Mouse (Mus musculus) adrenal gland, postnatal 14 days (tissue): Measurements from ENCODE around the gene Csgalnact2. TPM values are rescaled to one million over a fixed set of nuclear protein-coding genes. Genes with fewer than 3 reads are reported as not detected.

Experiments
- DNase-seq: peaks from one replicate; pipeline ENCODE4 v3.0.0; 2021; ENCODE audit warnings: mixed read lengths
- microRNA-seq, 2 experiments: library from miRNA; unstranded; fragments of <30 nt; microRNA quantifications; one replicate each; pipeline ENCODE4 v1.2.0; 2021
- total RNA-seq: library from RNA; stranded (reverse); gene quantifications from 2 replicates; pipeline ENCODE4 v1.2.3, GENCODE M21; 2021

Csgalnact2 gene
- total RNA-seq, 1 experiment from 2014 or later, result 17.4 TPM

GRCm38 (mm10) chr6:118074151-118074550 lies 64.8 kb downstream of the Csgalnact2 start:
- no peak for DNase-seq

DNA sequence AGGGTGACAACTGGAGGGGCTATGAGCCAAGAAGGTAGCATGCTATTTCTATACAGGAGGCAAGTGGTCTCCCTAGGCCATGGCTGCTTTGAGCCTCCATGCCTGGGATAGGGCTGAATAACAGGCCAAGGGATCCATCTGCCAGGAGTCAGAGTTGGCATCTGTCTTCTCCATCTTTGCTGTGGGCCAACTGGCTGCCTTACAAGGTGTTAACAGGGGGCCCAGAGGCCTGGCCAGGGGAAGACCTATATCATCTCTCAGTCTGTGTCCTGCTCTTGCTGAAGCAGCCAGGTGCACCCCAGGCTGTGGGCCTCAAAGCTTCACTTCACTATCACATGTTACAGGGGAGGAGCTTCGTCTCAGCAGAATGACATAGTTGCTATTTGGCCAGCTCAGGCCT lies 66.8 kb downstream of the Csgalnact2 start:
- no peak for DNase-seq

GRCm38 (mm10) chr6:118071416-118071815 lies 67.5 kb downstream of the Csgalnact2 start:
- DNase-seq, result no peak

GRCm38 (mm10) chr6:118071013-118071350 lies 68.0 kb downstream of the Csgalnact2 start:
- no peak for DNase-seq

GRCm38 (mm10) chr6:118070321-118071012 lies 68.5 kb downstream of the Csgalnact2 start:
- no peak for DNase-seq

DNA sequence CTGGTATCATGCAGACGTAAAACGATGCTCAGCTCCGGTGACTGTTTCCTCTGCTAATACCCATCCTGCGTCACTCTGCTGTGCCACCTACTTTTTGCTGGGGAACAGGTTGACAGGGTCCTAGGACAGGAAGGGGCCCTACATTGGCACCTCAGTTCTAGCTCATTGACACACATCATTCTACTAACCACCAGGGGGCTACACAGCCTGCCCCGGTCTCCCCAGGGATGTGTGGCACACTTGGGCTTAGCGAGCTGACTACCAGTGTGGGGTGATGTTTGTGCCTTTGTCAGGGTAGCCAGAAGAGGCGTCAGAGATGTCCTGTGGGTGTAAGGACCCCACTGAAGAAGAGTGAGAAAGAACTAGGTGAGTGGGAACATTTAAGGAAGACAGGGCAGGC lies 71.2 kb downstream of the Csgalnact2 start:
- DNase-seq, result no peak

DNA sequence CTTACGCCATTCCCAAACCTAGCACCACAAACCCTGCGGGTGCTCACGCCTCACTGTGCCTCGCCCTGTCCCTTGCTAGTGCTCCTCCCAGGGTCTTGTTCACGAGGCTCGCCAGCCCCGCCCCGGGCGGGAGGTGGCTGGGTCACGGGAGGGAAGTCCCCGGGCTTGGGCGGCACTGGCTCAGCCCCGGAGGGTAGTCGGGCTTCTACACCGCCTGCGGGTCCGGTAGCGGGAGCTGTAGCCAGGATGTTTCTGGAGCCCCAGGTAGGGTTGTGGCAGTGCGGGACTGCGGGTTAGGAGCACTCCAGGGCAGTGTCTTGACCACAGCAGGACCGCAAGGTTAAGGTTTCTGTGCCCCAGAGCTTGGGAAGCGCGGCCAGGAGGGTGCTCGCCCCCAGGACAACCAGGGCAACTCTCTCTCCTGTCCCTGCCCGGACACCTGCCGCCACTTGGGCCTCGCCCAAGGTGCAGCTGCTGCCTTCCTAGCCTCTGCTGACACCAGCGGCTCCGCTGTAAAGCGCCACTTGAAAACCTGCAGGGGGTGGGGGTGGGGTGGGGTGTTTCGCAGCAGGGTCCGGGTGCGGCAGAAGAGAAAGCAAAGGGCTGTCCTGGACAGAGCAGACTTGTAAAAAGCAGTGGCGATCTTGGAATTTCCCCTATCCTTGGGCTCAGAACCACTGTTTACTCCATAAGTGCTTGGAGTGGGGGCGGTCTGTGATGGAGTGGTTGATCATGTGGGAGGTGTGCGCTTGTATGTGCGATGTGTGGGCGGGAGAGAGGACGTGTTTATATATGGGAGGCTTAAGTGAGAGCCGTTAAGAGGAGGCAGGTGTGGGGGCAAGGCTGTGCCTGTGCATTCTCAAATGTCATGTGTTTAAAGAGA lies 72.5 kb downstream of the Csgalnact2 start:
- DNase-seq, result peak; percentile 55

- DNase-seq, result no peak
Observed at GRCm38 (mm10) chr6:118065837-118066198, 73.1 kb downstream of the Csgalnact2 start.

DNA sequence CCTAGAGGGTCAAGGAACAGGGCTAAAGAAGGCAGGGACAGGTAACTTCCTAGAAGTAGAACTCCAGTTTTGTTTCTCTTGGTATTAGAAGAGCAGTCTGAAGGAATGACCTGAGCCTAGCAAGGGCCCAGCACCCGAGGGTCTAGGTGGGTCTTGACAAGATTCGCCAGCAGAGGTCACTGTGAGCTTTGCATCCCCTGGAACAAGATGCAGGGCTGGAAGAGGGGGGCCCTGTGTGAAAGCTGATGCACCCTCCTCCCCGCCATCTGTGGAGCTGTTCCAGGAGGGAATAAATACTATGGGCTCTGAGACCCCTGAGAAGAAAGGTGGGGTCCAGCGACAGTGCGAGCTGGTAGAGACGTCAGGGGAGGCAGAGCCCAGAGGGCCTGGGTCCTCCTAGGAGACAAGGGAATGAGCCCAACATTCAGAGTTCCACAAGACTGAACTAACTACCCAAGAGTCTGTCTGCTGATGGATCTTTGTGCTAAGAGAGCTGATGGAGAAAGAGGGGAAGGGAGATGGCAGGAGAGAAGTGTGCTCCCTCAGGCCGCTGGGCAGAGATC lies 73.9 kb downstream of the Csgalnact2 start:
- DNase-seq, result peak; percentile 56

DNA sequence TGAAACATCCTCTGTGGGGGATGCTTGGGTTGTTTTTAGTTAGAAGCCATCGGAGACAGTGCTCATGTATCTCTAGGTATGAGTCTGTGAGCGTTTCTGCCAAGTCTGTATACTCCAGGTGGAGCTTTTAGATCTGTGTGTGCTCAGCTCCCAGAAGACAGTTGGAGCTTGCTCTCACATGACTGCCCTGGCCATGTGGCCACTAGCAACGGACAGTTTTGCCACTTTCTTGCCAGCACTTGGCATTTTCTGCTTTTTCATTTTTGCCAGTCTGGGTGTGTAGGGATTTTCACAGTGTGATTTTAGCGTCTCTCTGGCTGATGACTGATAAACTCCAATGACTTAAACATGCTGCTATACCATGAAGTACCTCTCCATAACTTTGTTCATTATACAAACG lies 75.7 kb downstream of the Csgalnact2 start:
- no peak for DNase-seq

- DNase-seq, result no peak
Observed at GRCm38 (mm10) chr6:118061266-118061665, 77.7 kb downstream of the Csgalnact2 start.

Small RNAs within 50 kb of the gene (microRNA-seq; reads per million reads assigned to microRNA genes)
- 0 to 0.38 reads per million in 2 experiments for gene Mir7044

Other genes with a start within 250 kb of the Csgalnact2 start
- 385 and 431 TPM in 2 replicates for gene Hnrnpf, start 238.8 kb downstream of the Csgalnact2 start, total RNA-seq
- not detected in 2 replicates for gene Fxyd4, start 201.4 kb downstream of the Csgalnact2 start, total RNA-seq
- 0.19 and 0.64 TPM in 2 replicates for gene Rasgef1a, start 127.7 kb downstream of the Csgalnact2 start, total RNA-seq
- gene Ret, start 58.6 kb upstream of the Csgalnact2 start, total RNA-seq, result 5.3 and 7.7 TPM in 2 replicates